Mouse (Mus musculus) liver, adult 2 months (tissue): ENCODE measurements around the gene Usp54. TPM values are rescaled to one million over a fixed set of nuclear protein-coding genes. Genes with fewer than 3 reads are reported as not detected.

Source experiments
- DNase-seq: peaks from one replicate; pipeline ENCODE4 v3.0.0-alpha.2; 2011; ENCODE audit warnings: low read depth, low spot score; ENCODE audit errors: extremely low read depth
- H3K27ac ChIP-seq: fragments of 200-500 bp; replicated peaks from 2 replicates; pipeline ENCODE4 v1.5.1; 2012; ENCODE audit warnings: low read depth, mild to moderate bottlenecking, control low read depth, inconsistent platforms, low read length; ENCODE audit not compliant: insufficient read depth
- H3K27me3 ChIP-seq: fragments of 200-500 bp; 2 replicates; pipeline ENCODE4 v1.6.1; 2012; ENCODE audit warnings: mild to moderate bottlenecking, moderate library complexity, low read length, inconsistent platforms; ENCODE audit not compliant: control insufficient read depth, insufficient read depth
- H3K36me3 ChIP-seq: fragments of 200-500 bp; 2 replicates; pipeline ENCODE4 v1.6.1; 2012; ENCODE audit warnings: low read length, inconsistent platforms; ENCODE audit not compliant: control insufficient read depth, insufficient read depth
- H3K4me1 ChIP-seq: fragments of 200-500 bp; 2 replicates; pipeline ENCODE4 v1.6.1; 2011; ENCODE audit warnings: low read length; ENCODE audit not compliant: control insufficient read depth, insufficient read depth
- H3K4me3 ChIP-seq: fragments of 200-500 bp; 2 replicates; pipeline ENCODE4 v1.5.1; 2011; ENCODE audit warnings: low read depth, mild to moderate bottlenecking, control low read depth, low read length, moderate library complexity; ENCODE audit not compliant: insufficient read depth
- H3K79me2 ChIP-seq: fragments of 200-500 bp; 2 replicates; pipeline ENCODE4 v1.6.1; 2012; ENCODE audit warnings: inconsistent platforms, mild to moderate bottlenecking, low read length, moderate library complexity; ENCODE audit not compliant: control insufficient read depth, insufficient read depth
- H3K9ac ChIP-seq: fragments of 200-500 bp; 2 replicates; pipeline ENCODE4 v1.6.1; 2012; ENCODE audit warnings: low read depth, mild to moderate bottlenecking, control low read depth, inconsistent platforms, low read length
- CTCF ChIP-seq: fragments of 200-500 bp; IDR thresholded peaks from 2 replicates; pipeline ENCODE4 v1.5.1; 2011; ENCODE audit warnings: low read depth, low read length, control low read depth
- POLR2A ChIP-seq: fragments of 200-500 bp; IDR thresholded peaks from 2 replicates; pipeline ENCODE4 v1.6.1; 2011; ENCODE audit warnings: low read length, control low read depth; ENCODE audit not compliant: insufficient read depth; ENCODE audit errors: extremely low read depth
- WGBS: fragments of 180-500 bp; shearing (Covaris S2); methylation state at CpG from one replicate; pipeline ENCODE4 v1.1.7; 2018; 5-methylcytosine and 5-hydroxymethylcytosine counted together
- polyA plus RNA-seq: library from polyadenylated mRNA; depleted of rRNA; stranded (reverse); fragments of >200 nt; gene quantifications from 2 replicates; pipeline ENCODE4 v1.2.3, GENCODE M21; 2012
- total RNA-seq: library from RNA; depleted of rRNA; stranded (reverse); fragments of >200 nt; gene quantifications from 2 replicates; pipeline ENCODE4 v1.2.3, GENCODE M21; 2014

Usp54 gene
- total and polyA plus RNA-seq, 2 experiments: 1.3 to 3.0 TPM

DNA sequence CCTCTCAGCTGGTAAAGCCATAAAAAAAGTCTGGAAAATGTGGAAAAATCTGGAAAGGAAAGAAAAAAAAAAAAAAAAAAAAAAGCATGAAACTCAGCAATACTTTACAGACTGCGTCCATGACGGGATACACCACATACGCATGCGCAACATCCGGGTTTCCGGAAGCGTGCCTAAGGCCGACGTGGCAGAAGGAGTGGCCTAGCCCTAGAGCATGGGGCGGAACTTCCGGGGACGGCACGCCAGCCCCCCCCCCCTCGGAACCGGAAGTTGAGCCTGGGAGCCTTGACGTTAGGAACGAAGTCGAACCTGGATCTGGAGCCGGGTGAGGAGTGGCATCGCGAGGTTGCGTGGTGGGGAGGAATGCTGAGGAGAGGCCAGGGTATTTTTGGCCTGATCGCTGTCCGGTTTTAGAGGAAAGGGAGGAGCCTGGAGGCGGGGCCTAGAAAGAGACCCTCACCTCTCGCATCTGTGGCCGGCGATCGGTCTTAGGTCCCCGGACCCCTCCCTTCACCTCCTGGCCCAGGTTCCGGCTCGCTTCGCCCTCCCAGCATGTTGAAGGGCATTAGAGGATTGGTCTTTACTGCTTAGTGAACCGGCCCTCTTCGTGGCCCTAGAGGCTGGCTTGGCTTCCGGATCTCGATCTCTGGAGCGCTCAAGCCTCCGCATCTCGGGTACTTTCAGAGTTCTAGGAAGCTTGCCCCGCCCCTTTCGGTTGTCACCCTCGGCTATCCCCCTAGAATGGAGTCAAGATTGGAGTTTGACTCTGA is 33.4 kb upstream of the Usp54 start, which contains the start of gene Sec24c:
TSS of gene Sec24c (plus strand) at position 245 of the 770 bp plus-strand sequence.
- under 1% methylated on average over 43 of the region's 43 CpGs for WGBS
- H3K4me3 ChIP-seq: peak within 1 kb of the TSS; percentile 87

DNA sequence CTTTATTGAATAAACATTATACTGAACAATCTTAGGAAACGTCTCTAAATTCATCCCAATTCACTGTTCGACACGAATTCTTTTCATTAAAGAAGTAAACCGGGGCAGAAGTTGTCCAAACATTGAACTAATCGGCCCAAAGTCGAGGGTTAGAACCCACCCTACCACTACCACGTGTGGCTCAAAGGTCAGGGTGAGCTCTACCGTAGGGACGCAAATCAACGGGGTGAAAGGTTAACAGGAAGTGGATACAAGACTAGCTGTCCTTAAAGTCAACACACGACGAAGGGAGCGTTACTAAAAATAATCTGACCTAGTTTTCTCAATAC is 32.8 kb upstream of the Usp54 start:
- WGBS: 3% methylated on average over 13 of the region's 13 CpGs
- Histone ChIP-seq H3K4me3 (peak overlapping the region; percentile 12; the same call in 1 of the 2 replicates), H3K9ac (no peak overlapping the region), H3K27me3 (no peaks in the 10 kb centered on the region), H3K27ac (0 out of 2 replicates have a peak overlapping the region, but pooled peaks have one; percentile 4), H3K4me1 (peaks cover 23% of the 10 kb centered on the region), H3K79me2 (peaks cover 11% of the 10 kb centered on the region), H3K36me3 (peaks cover 18% of the 10 kb centered on the region)
- peak; percentile 98 for DNase-seq
- TF ChIP-seq POLR2A (no peak), CTCF (no peak)

More for the DNA sequence above, 33.4 kb upstream of the Usp54 start, which contains the start of gene Sec24c:
- H3K79me2 ChIP-seq: peaks cover 16% of the 10 kb centered on the region
- peak within 1 kb of the TSS; percentile 87 for H3K9ac ChIP-seq
- H3K27ac ChIP-seq: peak within 1 kb of the TSS; percentile 93
- peak; percentile 94 for DNase-seq
- H3K4me1 ChIP-seq: peaks cover 24% of the 10 kb centered on the region
- TF ChIP-seq CTCF: no peak
- peak; percentile 46; the same call in 1 of the 2 replicates for TF ChIP-seq POLR2A
- peaks cover 23% of the 10 kb centered on the region for H3K36me3 ChIP-seq
- H3K27me3 ChIP-seq: no peaks in the 10 kb centered on the region

DNA sequence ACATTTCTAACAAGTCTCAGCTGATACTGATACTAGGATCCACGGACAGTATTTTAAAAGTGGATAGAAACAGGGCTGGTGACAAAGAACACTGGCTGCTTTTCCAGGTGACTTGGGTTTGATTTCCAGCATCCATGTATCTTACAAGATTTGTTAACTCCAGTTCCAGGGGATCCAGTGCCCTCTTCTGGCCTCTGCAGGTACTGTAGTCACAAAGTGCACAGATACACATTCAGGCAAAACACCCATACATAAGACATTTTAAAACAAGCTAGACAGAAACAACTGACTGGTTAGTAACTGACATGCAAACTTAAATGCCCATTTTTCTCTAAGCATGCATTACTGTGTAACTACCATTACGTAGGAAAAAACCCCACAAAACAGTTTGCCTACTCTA is 32.1 kb upstream of the Usp54 start:
- Histone ChIP-seq H3K4me1 (peaks cover 17% of the 10 kb centered on the region), H3K27ac (peak overlapping the region; percentile 82), H3K36me3 (peaks cover 13% of the 10 kb centered on the region), H3K4me3 (no peak overlapping the region), H3K79me2 (peaks cover 10% of the 10 kb centered on the region), H3K9ac (no peak overlapping the region), H3K27me3 (no peaks in the 10 kb centered on the region)
- TF ChIP-seq POLR2A (no peak), CTCF (peak; percentile 47)
- peak; percentile 57 for DNase-seq
- WGBS: 92% methylated on average over 2 of the region's 2 CpGs

DNA sequence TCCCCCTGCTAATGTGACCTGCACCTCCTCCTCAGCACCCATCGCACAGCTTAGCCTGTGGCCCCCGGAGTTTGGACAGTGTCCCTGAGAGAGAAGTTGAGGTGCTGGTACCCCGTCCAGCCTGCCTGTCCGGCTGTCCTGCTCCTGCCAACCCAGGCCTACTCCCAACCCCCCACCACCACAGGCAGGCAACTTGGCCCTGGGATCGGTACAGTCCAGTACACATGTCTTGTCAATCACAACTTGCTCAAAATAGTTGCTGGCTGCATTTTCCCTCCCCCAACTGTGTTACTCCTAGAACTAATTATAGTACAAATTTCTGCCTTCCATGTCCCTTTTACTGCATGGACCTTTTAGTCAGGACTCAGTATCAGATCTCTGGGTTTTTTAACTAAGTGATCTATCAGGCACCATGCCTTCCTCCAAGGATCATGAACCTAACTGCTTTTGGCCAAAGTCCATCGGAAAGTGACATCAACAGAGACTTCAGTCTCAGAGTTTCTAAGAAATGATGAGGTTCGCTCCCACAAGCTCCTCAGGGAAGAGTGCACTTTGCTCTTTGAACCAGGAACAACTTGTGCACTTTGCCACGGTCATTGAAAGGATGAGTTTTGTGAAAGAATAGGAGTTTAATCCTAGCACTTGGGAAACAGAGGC is 27.4 kb upstream of the Usp54 start, which contains the start of gene Synpo2l:
TSS of gene Synpo2l (minus strand) at position 201 of the 657 bp plus-strand sequence.
- DNase-seq: no peak
- H3K9ac ChIP-seq: no peak within 1 kb of the TSS
- TF ChIP-seq CTCF: no peak
- TF ChIP-seq POLR2A: no peak

GRCm38 (mm10) chr14:20667469-20667868 is 26.6 kb upstream of the Usp54 start:
- no peaks in the 10 kb centered on the region for H3K36me3 ChIP-seq
- DNase-seq: no peak
- no peaks in the 10 kb centered on the region for H3K27me3 ChIP-seq
- H3K27ac ChIP-seq: no peak overlapping the region
- no peaks in the 10 kb centered on the region for H3K4me1 ChIP-seq
- TF ChIP-seq CTCF (no peak), POLR2A (no peak)
- H3K79me2 ChIP-seq: no peaks in the 10 kb centered on the region
- 94% methylated on average over 1 of the region's 1 CpGs for WGBS
- H3K9ac ChIP-seq: no peak overlapping the region
- no peak overlapping the region for H3K4me3 ChIP-seq

More for the DNA sequence above, 27.4 kb upstream of the Usp54 start, which contains the start of gene Synpo2l:
- Histone ChIP-seq H3K4me1 (no peaks in the 10 kb centered on the region), H3K27ac (no peak within 1 kb of the TSS), H3K4me3 (no peak within 1 kb of the TSS), H3K79me2 (no peaks in the 10 kb centered on the region), H3K36me3 (no peaks in the 10 kb centered on the region), H3K27me3 (no peaks in the 10 kb centered on the region)
- 77% methylated on average over 8 of the region's 8 CpGs for WGBS
